Mouse (Mus musculus): ENCODE measurements around the gene Dnah2.
A peak's percentile ranks its signal among the peaks of the same experiment; 100 is the strongest.

The Dnah2 gene

GRCm38 (mm10) chr11:69549060-69549656 lies at the start of gene Dnah2:
Gene Dnah2, minus strand, starts transcription at chr11:69549110.
- DNase-seq (ENCODE audit: low read depth): no peak

GRCm38 (mm10) chr11:69594853-69595252 lies 45.9 kb upstream of the Dnah2 start:
- DNase-seq (ENCODE audit: low read depth): no peak

GRCm38 (mm10) chr11:69592799-69593198 lies 43.9 kb upstream of the Dnah2 start:
- no peak for DNase-seq (ENCODE audit: low read depth)

GRCm38 (mm10) chr11:69591899-69592637 lies 43.2 kb upstream of the Dnah2 start:
- DNase-seq (ENCODE audit: low read depth): no peak

- DNase-seq (ENCODE audit: low read depth): no peak
Observed at GRCm38 (mm10) chr11:69591424-69591823, 42.5 kb upstream of the Dnah2 start.

- DNase-seq (ENCODE audit: low read depth): no peak
Observed at GRCm38 (mm10) chr11:69590622-69591021, 41.7 kb upstream of the Dnah2 start.

GRCm38 (mm10) chr11:69589207-69589834 lies 40.4 kb upstream of the Dnah2 start:
- no peak for DNase-seq (ENCODE audit: low read depth)

- DNase-seq (ENCODE audit: low read depth): no peak
Observed at GRCm38 (mm10) chr11:69585718-69586325, 36.9 kb upstream of the Dnah2 start.

GRCm38 (mm10) chr11:69584937-69585336 lies 36.0 kb upstream of the Dnah2 start:
- no peak for DNase-seq (ENCODE audit: low read depth)

GRCm38 (mm10) chr11:69584008-69584407 lies 35.1 kb upstream of the Dnah2 start:
- no peak for DNase-seq (ENCODE audit: low read depth)

- no peak for DNase-seq (ENCODE audit: low read depth)
Observed at GRCm38 (mm10) chr11:69582230-69582805, 33.4 kb upstream of the Dnah2 start.

GRCm38 (mm10) chr11:69581814-69582213 lies 32.9 kb upstream of the Dnah2 start:
- peak; percentile 57 for DNase-seq (ENCODE audit: low read depth)

GRCm38 (mm10) chr11:69581147-69581688 lies 32.3 kb upstream of the Dnah2 start:
- peak; percentile 95 for DNase-seq (ENCODE audit: low read depth)

GRCm38 (mm10) chr11:69580572-69581146 lies 31.7 kb upstream of the Dnah2 start:
- no peak for DNase-seq (ENCODE audit: low read depth)

GRCm38 (mm10) chr11:69580091-69580514 lies 31.2 kb upstream of the Dnah2 start, which contains the start of the genes Wrap53 and Trp53:
Gene Wrap53, minus strand, starts transcription at chr11:69580255.
Gene Trp53, plus strand, starts transcription at chr11:69580359.
- peak; percentile 96 for DNase-seq (ENCODE audit: low read depth)

GRCm38 (mm10) chr11:69579128-69580017 lies 30.5 kb upstream of the Dnah2 start:
- DNase-seq (ENCODE audit: low read depth): peak; percentile 98

GRCm38 (mm10) chr11:69578301-69578700 lies 29.4 kb upstream of the Dnah2 start:
- no peak for DNase-seq (ENCODE audit: low read depth)

GRCm38 (mm10) chr11:69576307-69576706 lies 27.4 kb upstream of the Dnah2 start:
- DNase-seq (ENCODE audit: low read depth): no peak

GRCm38 (mm10) chr11:69575220-69575619 lies 26.3 kb upstream of the Dnah2 start:
- DNase-seq (ENCODE audit: low read depth): peak; percentile 55

GRCm38 (mm10) chr11:69565131-69565530 lies 16.2 kb upstream of the Dnah2 start:
- DNase-seq (ENCODE audit: low read depth): no peak

Data from NIH3T3 (cell line).